Mouse (Mus musculus) right cerebral cortex, postnatal 14 days (tissue): ENCODE results near the gene Myl12a.
"Not testable (repeated sequence)": the region's sequence is repeated elsewhere in the genome, so short reads cannot be mapped to it uniquely, and the experiment has no call there.

ENCODE experiments used
- DNase-seq: peaks from one replicate; pipeline ENCODE4 v3.0.0; 2022

The Myl12a gene

DNA sequence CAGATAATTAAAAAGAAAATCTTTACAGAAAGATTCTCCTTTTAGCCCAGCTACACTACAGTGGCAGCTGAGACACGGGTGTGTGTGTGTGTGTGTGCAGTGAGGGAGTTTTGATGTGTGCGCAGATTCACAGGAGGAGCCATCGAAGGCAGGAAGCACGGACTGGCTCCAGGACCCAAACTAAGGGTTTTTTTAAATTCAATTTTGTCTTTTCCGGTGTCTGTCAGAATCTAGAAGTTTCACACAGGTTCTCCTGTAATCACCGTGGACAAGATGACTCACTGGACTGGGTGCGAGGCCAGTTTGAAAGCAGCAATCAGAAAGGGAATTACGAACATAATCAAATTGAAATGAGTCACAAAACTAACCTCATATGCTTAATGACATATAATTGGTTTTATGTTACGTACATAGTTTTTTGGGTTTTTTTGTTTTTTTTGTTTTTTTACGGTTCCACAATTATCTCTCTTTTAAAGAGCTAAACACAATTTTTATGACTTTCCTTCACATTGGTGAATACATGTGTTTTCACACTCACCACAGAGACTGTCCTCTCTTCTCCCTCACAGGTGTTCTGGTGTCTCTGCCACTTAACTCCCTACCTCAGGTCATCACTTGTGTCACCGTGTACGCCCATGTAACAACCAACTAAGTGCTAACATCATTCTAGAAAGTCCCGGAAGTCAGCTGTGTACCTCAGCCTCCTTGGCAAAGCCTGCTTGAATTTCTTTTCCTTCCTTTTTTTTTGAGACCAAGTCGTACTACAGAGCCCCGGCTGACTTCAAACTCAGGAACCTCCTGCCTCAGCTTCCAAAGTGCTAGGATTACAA is 15.6 kb downstream of the Myl12a start:
- DNase-seq: no peak

DNA sequence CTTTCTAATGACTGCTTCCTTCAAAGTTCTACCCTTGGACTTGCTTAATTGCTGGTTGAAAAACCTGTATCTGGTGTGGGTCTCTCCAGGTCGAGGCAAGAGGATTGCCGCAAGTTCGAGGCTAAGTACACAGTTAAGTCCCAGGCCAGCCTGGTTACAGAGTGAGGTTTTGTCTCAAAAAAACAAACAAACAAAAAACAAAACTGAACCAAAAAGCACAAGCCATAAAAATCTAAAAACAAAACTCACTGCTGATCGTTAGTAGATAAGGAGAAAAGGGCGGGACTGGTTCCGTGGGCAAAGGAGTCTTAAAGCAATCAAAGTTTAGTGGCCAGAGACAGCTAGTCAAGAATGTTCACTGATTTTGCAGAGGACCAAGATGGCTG is 16.3 kb downstream of the Myl12a start:
- DNase-seq: no peak

DNA sequence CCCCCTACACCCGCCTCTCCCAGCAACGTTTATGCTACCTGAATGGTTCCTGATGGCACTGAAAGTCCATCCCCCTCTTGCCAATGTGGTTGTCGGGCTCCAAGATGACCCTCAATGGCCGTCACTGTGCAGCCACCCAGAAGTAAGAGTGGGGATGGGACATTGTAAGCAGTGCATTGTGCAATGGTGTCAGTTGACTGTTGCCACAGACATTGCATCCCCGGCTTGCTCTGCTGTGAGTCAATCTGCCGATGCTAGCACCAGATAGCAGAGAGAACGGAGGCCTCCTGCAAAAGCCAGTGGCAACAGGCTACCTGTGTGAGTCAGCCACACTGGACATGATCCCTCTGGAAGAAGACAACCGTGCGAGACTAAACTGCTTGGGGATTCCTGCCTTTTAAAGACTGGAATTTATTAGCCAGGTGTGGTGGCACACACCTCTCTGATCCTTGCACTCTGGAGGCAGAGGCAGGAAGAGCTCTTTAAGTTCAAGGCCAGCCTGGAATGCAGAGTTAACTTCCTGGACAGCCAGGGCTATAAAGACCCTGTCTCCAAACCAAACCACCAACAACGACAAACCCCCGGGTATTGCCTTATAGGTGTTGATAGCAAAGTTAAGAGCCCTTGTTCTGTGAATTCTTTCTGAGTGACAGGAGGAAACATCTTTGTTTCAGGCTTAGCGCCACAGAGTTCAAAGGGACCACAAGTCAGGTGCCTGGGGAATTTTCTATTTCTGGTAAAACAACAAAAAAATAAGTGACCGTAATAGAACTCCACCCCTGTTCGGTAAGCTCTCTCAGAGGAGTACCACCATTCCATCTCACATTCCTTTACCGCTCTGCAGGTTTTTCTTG is 16.9 kb downstream of the Myl12a start:
- DNase-seq: no peak

DNA sequence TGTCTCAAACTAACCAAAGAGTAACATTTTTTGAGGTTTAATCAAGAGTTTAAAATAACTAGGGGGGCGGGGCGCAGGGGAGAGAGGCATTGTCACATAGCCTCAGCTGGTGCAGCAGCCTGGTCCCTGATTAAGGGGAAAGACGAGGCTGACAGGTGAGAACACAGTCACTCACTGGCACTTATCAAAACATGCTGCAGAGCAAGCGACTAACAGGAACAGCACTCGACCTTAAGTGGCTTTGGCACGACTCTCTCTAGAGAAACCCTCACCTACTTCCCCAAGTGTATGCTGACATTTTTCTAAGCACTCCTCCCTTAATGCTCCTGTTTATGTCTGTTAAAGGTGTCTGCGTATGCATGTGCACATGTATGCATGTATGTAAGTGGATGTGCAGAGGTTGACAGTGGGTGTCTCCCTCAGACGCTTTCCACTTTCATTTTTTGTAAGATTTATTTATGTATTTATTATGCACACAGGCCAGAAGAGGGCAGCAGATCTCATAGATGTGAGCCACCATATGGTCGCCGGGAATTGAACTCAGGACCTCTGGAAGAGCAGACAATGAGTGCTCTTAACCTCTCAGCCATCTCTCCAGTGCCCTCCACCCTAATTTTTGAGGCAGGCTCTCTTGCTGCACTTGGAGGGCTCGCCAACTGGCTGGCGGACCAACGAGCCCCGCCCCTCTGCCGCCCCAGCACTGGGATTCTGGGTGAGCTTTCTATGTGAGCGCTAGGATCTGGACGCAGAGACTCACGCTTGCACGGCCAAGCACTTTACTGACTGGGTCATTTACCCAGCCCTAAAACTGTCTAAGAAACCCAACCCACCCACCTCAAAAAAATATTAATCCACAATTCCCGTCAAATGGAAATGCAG is 23.1 kb downstream of the Myl12a start:
- no peak for DNase-seq

DNA sequence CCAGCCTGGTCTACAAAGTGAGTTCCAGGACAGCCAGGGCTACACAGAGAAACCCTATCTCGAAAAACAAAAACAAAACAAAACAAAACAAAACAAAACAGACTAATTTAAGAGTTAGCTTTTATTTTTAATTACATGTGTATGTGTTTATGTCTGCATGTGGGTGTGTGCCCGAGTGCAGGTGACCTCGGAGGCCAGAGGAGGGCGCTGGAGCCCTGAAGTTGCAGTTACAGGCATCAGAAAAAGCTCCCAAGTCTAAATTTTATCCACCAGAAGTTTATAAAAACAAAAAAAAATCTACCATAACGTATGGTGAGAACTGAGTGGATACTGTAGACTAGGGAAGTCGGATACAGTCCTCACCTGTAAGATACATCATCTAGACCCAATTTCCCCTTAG is 24.9 kb downstream of the Myl12a start:
- DNase-seq: no peak

DNA sequence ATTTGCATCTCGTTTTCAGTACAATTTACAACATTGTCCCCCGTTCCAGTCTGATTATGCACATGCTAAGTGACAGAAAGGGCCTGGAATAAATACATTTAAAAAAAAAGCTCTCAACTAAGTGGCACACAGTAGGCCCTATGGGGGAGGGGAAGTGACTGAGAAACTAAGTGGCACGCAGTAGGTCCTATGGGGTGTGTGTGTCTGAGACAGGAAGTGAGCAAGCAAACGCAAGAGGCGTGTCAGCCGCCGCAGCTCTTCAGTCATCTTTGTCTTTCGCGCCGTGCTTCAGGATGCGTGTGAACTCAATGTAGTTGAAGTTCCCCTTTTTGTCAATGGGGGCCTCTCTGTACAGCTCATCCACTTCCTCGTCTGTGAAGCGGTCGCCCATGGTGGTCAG is 28.6 kb downstream of the Myl12a start:
- DNase-seq: not testable (repeated sequence)

DNA sequence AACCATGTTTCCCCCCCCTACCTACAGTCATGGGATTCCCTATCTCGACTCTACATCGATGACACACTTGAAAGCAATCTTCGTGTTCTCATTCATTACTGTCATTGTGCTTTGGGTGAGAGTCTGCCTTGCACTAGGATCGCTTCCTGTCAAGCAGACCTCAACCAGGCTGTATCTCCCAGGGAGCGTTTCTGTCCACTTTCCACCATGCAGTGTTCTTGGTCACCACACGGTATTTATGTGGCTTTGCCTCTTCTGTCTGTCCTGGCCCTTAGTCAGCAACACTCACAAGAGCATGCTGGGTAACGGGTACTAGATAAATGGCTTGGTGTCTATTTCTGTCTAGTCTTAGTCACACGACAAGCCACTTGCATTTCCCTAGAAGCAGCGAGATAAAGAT is 29.3 kb downstream of the Myl12a start:
- DNase-seq: no peak

DNA sequence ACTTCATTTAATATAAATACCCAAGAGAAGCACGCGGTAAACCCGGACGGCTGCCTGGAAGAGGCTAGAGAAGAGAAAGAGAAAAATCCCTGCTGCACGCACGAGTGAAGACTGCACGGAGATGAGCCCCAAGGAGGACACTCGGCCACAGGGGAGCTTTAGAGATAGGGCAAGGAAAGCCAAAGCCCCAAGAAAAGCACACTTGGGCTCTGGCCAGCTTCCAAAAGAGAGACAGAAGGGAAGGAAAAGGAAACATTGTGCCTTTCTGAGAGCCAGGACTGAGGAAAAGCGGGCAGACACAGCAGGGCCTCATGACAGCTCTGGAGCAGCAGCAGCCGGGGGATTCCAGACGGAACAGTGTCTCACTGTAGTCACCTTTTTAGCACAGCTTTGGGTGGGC is 31.5 kb downstream of the Myl12a start:
- DNase-seq: no peak

DNA sequence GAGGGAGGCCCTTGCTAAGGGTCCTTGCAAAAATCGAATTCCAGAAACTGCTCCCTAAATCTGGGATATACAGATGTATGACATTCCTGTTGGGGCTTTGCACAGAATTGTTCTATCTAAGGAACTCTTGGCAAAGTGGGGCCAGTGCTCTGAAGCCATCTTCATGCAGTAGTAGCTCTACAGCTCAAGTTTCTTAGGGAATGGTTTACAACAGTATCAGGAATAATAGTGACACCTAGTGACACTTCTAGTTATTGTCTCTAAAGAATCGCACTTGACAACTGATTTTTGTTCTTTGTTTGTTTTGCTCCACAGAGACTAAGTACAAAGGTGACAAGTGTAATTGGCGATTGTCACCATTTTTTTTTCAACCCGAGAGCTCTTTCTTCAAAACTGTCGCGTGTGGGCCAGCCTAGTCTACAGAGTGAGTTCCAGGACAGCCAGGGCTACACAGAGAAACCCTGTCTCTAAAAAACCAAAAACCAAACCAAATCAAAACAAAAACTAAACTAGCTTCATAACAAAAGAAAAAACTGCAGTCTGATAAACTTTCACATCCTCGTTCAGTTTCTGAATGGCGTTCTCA is 34.0 kb downstream of the Myl12a start:
- no peak for DNase-seq

DNA sequence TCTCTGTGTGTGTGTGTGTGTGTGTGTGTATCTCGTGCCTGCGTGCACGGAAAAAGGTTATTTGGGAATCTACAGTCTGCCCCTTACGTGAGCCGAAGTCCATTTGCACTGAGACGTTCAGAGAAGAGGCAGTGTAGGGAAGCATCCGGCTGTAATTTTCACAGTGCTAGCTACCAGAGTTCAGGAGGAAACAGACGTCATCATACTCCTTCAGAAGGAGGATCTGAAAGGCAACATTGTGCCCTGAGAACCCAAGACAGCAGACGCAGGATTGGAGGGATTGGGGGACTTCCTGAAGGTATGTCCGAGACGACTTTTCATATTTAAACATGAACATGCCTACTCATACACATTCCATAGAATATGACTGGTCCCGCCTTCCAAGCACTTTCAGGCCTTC is 35.0 kb downstream of the Myl12a start:
- no peak for DNase-seq

DNA sequence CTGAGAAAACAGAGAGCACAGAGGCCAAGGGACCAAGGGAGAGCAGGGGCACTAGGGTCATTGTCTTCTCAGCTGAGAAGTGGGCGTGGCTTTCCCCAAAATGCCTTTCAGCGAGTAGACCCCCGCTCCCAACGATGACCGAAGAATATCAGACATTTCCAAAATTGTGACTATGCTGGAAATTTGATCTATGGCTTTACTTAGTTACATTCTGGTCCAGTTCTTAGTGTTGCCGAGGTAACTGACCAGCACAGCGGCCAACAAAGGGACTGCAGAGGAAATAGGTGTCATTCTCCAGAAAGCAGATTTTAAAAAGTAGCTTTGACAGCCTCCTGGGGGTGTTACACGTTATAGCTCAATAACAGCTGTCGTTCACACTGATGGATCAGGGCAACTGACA is 35.5 kb downstream of the Myl12a start:
- no peak for DNase-seq

DNA sequence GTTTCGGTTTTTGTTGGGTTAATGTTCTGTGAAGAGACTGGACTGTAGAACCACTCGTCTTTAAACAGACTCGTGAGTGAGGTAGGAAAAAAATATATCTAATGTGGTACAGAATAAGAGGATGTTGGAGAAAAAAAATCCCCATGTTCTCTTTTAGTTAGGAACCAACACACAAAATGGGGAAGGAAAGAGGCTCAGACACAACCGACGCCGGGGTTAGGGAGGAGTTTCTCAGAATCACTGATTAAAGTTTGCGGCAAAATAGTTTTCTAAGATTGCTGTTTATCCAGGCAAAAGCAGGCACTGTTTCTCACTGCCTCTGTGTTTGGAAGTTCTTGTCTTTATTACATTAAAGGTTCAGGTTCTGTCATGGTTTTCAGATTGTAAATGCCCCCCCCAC is 36.6 kb downstream of the Myl12a start:
- no peak for DNase-seq

DNA sequence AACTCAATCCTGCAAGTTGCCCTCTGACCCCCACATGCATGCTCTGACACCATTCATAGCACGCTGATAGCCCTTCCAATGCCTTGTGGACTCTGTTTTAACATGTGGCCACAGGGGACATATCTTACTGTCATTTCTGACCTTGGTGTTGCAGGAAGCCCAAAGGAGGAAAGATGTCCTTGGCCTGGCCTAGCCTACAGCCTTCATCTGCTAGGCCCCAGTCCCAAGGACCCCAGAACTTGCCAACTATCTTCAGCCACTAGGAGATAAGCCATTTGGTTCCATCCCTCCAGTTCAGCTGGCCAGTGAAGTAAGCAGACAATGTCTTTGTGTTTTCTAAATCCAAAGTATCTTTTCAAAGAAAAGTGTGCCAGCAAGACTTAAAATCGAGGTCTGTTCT is 37.4 kb downstream of the Myl12a start:
- DNase-seq: no peak

DNA sequence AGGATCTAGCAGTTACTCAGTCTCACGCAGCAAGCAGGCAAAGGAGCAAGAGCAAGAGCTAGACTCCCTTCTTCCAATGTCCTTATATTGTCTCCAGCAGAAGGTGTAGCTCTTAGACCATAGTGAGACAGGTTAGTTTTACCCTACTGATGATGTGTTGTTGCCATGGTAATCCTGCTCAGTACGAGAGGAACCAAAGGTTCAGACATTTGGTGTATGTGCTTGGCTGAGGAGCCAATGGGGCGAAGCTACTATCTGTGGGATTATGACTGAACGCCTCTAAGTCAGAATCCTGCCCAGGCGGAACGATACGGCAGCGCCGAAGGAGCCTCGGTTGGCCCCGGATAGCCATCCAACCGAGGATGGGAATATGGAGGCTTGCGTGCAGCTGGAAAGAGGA is 39.1 kb downstream of the Myl12a start:
- peak; percentile 59 for DNase-seq

DNA sequence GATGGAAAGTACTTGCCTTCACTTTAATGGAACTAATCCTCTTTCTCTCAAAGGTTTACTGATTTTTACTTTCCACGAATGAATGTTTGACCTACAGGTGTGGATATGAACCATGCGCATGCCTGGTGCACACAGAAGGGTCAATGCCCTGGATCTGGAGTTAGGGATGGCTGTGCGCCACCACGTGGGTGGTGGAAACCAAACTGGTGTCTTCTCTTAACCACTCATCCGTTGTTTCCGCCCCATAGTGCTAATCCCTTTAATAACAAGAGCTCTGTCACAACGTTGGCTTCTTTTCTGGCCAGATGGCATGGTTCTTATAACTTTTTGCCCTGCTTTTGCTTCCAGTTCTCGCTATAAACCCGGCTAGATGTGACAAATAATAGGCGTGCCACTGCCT is 51.4 kb downstream of the Myl12a start:
- DNase-seq: no peak

DNA sequence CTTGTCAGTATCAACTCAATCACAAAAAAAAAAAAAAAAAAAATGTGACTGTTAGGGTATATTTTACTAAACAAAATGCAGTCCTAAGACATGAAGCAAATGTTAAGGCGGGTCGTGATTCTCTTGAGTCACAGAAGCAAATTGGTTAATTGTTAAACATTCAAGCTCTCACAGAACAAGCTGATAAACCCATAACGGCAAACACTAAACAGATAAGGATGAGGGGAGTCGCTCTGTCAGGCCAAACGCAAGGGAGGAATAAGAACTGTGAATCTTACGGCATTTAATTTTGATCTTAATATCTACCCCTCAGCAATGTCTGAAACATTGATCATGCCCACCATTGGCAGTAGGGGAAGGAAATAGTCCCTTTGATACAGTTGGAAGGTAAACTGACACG is 53.5 kb downstream of the Myl12a start:
- DNase-seq: no peak

DNA sequence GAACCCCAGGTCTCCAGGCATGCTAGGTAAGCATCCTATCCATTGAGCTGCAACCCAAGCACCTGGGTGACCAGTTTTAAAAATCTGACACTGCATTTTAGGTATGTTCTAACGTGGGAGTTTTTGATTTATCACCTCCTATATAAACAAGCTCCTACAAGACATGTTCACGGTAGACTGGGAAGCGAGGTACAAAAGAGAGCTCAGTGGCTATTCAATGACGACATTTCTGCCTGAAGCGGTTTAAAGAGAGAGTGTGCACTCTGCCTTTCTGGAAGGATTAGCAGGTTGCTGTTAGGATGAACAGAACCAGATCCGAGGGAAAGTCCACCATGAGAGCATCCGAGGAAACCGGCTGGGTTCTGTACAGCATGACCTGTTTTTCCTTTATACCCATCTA is 54.0 kb downstream of the Myl12a start:
- no peak for DNase-seq

DNA sequence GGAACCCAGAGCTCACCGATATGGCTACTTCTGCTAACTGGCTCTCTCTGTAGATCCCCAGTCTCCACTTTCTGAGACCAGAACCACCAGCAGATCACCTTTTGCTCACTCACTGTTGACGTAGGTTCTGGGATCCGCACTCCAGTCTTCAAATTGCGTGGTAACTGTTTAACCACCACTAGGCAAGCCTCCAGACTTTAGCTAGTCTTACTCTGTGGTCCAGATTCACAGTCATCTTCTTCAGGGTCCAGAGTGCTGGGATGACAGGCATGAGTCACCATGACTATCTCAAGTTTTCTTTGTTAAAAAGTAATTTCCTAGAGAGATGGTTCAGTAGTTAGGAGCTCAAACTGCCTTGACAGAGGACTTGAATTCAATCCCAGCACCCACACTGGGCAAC is 58.9 kb downstream of the Myl12a start:
- no peak for DNase-seq
